Mouse (Mus musculus) thymus, adult 2 months (tissue): ENCODE results near the gene Nrsn2. TPM values are rescaled to one million over a fixed set of nuclear protein-coding genes. Genes with fewer than 3 reads are reported as not detected.

ENCODE experiments used
- DNase-seq: peaks from one replicate; pipeline ENCODE4 v3.0.0; 2021
- H3K27ac ChIP-seq: fragments of 200-500 bp; 2 replicates; pipeline ENCODE4 v1.5.1; 2012; ENCODE audit warnings: low read length, control low read depth; ENCODE audit not compliant: control insufficient read depth, insufficient read depth
- H3K27me3 ChIP-seq: fragments of 200-500 bp; 2 replicates; pipeline ENCODE4 v1.6.1; 2012; ENCODE audit warnings: mild to moderate bottlenecking, low read length, moderate library complexity, mixed read lengths; ENCODE audit not compliant: control insufficient read depth, insufficient read depth
- H3K36me3 ChIP-seq: fragments of 200-500 bp; 2 replicates; pipeline ENCODE4 v1.6.1; 2012; ENCODE audit warnings: mild to moderate bottlenecking, low read length, moderate library complexity; ENCODE audit not compliant: control insufficient read depth, insufficient read depth
- H3K4me1 ChIP-seq: fragments of 200-500 bp; replicated peaks from 2 replicates; pipeline ENCODE4 v1.6.1; 2012; ENCODE audit warnings: low read length; ENCODE audit not compliant: control insufficient read depth, insufficient read depth
- H3K4me3 ChIP-seq: fragments of 200-500 bp; 2 replicates; pipeline ENCODE4 v1.5.1; 2012; ENCODE audit warnings: mild to moderate bottlenecking, low read length, control low read depth, moderate library complexity; ENCODE audit not compliant: control insufficient read depth, insufficient read depth
- CTCF ChIP-seq: fragments of 200-500 bp; IDR thresholded peaks from 2 replicates; pipeline ENCODE4 v1.5.1; 2012; ENCODE audit warnings: mild to moderate bottlenecking, control low read depth, low read length, moderate library complexity, borderline replicate concordance; ENCODE audit not compliant: control insufficient read depth, poor library complexity, insufficient read depth; ENCODE audit errors: extremely low read depth
- POLR2A ChIP-seq: fragments of 200-500 bp; IDR thresholded peaks from 2 replicates; pipeline ENCODE4 v1.6.1; 2012; ENCODE audit warnings: mild to moderate bottlenecking, low read length, control low read depth, moderate library complexity; ENCODE audit not compliant: control insufficient read depth, poor library complexity, insufficient read depth; ENCODE audit errors: extremely low read depth
- WGBS: fragments of 180-500 bp; shearing (Covaris S2); methylation state at CpG from one replicate; pipeline ENCODE4 v1.1.7; 2018; 5-methylcytosine and 5-hydroxymethylcytosine counted together
- polyA plus RNA-seq: library from polyadenylated mRNA; depleted of rRNA; stranded (reverse); fragments of >200 nt; gene quantifications from 2 replicates; pipeline ENCODE4 v1.2.3, GENCODE M21; 2012

Nrsn2 gene
- polyA plus RNA-seq, 1 experiment = 0.07 TPM

- no peaks in the 10 kb centered on the region; the same call in 1 of the 2 replicates for H3K27me3 ChIP-seq
- no peaks in the 10 kb centered on the region for H3K36me3 ChIP-seq
- H3K27ac ChIP-seq = no peak overlapping the region
- peaks cover 17% of the 10 kb centered on the region for H3K4me1 ChIP-seq
- H3K4me3 ChIP-seq = peak overlapping the region; percentile 44
- no peak for TF ChIP-seq CTCF
- peak; percentile 77 for DNase-seq
- WGBS = under 1% methylated on average over 38 of the region's 38 CpGs
Measured at GRCm38 (mm10) chr2:152398691-152399090, 22.3 kb upstream of the Nrsn2 start.

GRCm38 (mm10) chr2:152397680-152398435 is 21.4 kb upstream of the Nrsn2 start, which contains the start of gene Sox12:
Gene Sox12, minus strand, starts transcription at chr2:152398063.
- peak; percentile 93 for DNase-seq
- Histone ChIP-seq H3K4me3 (peak within 1 kb of the TSS; percentile 52), H3K27me3 (no peaks in the 10 kb centered on the region; the same call in 1 of the 2 replicates), H3K4me1 (peaks cover 17% of the 10 kb centered on the region), H3K27ac (no peak within 1 kb of the TSS), H3K36me3 (no peaks in the 10 kb centered on the region)
- no peak for TF ChIP-seq POLR2A
- 0 out of 2 replicates have a peak, but pooled peaks have one; percentile 15 for TF ChIP-seq CTCF
- under 1% methylated on average over 103 of the region's 104 CpGs for WGBS

DNA sequence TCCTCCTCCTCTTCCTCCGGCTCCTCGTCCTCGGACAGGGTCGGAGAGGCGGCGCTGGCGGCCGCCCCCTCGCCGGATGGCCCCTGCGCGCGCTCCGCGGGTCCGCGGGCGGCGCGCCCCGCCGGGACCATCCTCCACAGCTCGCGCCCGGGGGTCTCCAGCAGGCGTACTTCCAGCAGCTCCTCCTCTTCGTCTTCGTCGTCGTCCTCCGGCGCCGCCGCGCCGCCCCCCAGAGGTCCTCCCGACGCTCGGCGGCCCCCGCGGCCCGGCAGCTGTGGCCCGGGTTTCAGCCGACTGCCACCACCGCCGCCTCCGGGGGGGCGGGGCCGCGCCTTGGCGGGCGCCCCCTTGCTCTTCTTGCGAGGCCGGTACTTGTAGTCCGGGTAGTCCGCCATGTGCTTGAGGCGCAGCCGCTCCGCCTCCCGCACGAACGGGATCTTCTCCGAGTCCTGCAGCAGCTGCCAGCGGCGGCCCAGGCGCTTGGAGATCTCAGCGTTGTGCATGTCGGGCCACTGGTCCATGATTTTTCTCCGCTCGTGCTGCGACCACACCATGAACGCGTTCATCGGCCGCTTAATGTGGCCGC is 20.7 kb upstream of the Nrsn2 start:
- no peak overlapping the region for H3K27ac ChIP-seq
- 0 out of 2 replicates have a peak, but pooled peaks have one; percentile 23 for TF ChIP-seq CTCF
- no peak for TF ChIP-seq POLR2A
- under 1% methylated on average over 77 of the region's 77 CpGs for WGBS
- no peaks in the 10 kb centered on the region; the same call in 1 of the 2 replicates for H3K27me3 ChIP-seq
- H3K4me3 ChIP-seq = peak overlapping the region; percentile 49
- peaks cover 17% of the 10 kb centered on the region for H3K4me1 ChIP-seq
- peak; percentile 62 for DNase-seq
- H3K36me3 ChIP-seq = no peaks in the 10 kb centered on the region

GRCm38 (mm10) chr2:152396110-152397003 is 19.9 kb upstream of the Nrsn2 start:
- peaks cover 17% of the 10 kb centered on the region for H3K4me1 ChIP-seq
- 4% methylated on average over 46 of the region's 46 CpGs for WGBS
- peak overlapping the region; percentile 49 for H3K4me3 ChIP-seq
- DNase-seq = peak; percentile 60
- H3K27ac ChIP-seq = no peak overlapping the region
- no peaks in the 10 kb centered on the region; the same call in 1 of the 2 replicates for H3K27me3 ChIP-seq
- 0 out of 2 replicates have a peak, but pooled peaks have one; percentile 31 for TF ChIP-seq CTCF
- no peak for TF ChIP-seq POLR2A
- H3K36me3 ChIP-seq = no peaks in the 10 kb centered on the region

DNA sequence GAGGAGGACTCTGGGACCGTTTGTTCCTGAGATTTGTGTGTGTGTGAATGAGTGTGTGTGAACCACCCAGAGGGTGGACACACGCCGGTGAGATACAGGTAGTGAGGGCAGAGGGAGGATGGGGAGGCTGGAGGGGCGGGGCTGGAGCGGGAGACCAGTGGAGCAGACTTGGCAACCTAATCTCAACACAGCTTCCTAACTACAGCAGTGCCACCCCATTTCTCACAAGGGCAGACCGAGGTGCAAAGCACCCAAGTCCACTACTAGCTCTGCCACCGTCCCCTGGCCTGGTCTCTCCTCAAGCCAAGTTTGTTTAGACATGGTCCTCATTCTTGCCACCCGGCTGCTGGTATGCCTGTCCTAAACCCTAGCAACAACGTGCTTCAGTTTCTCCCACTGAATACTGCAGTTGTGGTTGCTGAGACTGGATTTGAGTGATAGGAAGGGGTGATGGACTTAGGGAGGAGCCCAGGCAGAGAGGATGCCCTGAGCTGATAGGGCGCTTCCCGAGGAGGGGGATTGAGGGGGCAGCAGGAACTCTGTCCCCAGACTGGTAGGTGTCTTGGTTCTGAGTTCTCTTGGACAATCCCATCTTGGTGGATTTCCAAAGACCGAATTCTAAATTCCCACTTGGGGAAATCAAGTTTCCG is 19.0 kb upstream of the Nrsn2 start:
- Histone ChIP-seq H3K4me3 (no peak overlapping the region), H3K36me3 (no peaks in the 10 kb centered on the region), H3K27ac (no peak overlapping the region), H3K27me3 (no peaks in the 10 kb centered on the region; the same call in 1 of the 2 replicates), H3K4me1 (peaks cover 17% of the 10 kb centered on the region)
- DNase-seq = no peak
- 88% methylated on average over 13 of the region's 13 CpGs for WGBS
- TF ChIP-seq CTCF (no peak), POLR2A (no peak)
